Mouse (Mus musculus) urinary bladder, postnatal 10 days (tissue): ENCODE results near the gene Bcr.
"Not testable (repeated sequence)": the region's sequence is repeated elsewhere in the genome, so short reads cannot be mapped to it uniquely, and the experiment has no call there.

ENCODE experiments used
- DNase-seq: peaks from one replicate; pipeline ENCODE4 v3.0.0; 2022; ENCODE audit warnings: low spot score

Bcr gene

DNA sequence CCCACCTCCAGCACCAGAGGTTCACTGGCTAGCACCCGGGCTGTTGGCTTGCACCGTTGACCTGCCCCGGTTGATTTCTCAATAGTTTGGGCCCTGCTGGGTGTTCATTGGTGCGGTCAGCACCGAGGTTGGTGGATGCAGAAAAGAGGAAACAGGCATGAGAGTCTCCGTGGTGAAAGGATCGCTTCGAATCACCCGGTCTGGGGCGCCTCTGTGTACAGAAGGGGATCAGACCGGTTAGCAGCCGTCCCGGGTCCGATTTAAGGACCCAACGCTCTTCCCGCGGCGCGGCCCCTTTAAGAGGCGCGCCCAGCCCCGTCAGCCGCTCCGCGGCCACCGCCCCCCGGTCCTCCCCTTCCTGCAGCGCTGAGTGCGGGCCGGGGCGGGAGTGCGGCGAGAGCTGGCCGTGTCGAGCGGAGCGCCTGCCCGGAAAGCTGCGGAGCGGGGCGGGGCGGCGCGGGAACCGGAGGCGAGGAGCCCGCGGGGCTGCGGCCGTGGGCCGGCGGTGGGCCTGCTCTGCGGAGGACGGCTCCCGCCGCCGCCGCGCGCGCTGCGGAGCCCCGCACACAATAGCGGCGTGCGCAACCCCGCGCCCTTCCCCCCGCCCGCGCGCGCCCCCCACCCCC is at the start of gene Bcr:
Gene Bcr, plus strand, starts transcription at position 376 of the 626 bp plus-strand sequence.
- peak; percentile 43 for DNase-seq

DNA sequence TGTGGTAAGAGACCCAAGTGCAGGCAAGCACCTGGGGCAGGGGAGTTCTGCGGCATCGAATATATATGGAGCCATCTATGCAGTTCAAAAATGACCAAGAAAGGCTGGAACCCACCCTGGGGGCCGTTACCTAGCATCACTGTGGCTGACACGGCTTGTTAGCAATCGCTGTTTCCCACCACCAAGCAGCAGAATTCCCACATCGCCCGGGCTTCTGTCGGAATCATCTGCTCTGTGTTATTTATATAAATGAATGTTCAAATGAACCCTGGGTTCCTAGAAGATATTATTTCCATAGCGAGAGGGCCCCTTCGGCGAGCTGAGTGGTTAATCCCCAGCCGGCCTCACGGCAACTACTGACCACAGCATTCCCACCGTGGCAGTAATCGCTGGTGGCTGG is 49.7 kb upstream of the Bcr start:
- DNase-seq: no peak

DNA sequence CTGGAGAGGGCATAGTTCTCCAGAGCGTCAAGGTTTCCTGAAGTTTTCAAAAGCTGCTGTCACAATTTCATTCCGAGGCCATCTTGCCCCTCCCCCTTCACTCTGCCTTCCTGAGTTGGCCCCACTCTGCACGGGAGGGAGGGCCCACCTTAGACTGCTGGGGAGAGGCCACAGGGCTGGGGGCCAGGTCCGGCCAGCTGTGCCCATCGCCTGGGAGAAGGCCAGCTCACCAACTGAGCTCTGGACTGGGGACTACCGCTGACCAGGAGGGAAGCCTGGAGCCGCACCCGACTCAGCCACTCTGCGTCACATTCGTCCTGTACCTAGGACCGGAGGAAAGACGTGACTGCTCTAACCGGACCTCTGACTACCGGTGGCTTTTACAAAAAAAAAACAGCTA is 44.9 kb upstream of the Bcr start:
- DNase-seq: no peak

DNA sequence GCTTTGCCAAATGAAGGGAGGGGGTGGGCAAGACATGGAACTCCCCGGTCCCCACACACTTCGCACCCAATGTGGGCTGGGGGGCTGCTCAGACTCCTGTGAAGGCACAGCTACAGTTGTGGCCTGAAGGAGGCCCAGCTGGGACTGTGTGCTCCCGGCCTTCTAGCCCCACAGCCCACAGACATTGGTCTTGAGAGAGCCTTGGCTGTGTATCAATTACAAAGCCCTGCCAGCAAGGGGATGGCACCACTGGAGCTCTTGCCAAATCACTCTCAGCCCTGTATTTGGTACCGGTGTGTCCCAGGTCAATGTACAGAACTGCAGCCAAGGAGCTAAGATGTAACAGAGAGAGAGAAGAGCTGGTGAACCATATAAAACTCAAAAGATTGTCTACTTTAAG is 43.9 kb upstream of the Bcr start:
- DNase-seq: no peak

DNA sequence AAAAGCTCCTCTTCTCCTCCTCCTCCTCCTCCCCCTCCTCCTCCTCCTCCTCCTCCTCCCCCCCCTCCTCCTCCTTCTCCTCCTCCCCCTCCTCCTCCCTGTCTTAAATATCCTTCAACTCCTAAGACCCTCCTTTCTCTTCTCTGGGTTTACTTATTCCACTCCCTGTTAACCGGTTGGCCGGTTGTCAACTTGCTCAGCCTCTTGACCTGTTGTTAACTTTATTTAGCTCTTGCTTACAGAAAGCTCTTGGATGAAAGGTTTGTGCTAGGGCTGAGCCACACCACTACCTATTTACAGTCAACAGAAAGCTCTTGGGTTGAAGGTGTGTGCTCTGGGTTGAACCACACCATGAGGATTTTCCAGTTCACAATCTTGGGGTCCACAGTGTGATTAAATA is 40.1 kb upstream of the Bcr start:
- no peak for DNase-seq

DNA sequence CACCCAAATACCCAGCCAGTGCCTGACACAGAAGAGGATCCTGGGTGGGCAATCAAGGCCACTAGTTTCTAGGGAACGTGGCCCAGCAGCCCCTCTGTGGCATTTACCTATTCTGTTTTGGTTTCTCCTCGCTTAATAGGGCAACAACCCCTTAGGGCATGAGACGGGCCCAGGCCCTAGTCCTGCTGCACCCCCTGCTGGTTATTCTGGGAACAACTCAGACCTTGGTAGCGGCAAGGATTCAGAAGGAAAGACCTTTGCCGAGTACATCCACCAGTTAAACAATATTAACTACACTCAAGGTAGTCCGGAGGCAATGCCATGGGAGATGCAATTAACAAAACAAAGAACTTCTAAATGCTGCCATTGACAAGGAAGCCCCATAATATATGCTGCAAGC is 39.3 kb upstream of the Bcr start:
- no peak for DNase-seq

DNA sequence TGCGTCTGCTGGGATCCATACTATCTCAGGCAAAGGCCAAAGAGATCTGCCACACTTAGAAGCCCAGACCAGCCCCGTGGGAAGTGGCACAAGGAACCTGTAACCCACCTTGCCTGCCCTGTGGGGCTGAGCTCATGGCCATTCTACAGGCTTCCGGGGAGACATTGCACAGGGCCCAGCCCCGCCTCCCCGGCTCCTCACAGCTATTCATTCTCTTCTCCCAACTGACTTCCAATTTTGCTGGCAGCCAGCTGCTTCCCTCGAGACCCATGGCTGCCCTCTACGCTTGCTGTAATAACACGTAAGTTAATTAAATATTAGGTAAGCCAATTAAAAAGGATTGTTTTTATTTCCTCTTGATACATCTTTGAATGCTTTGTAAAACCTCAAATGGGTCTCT is 33.9 kb upstream of the Bcr start:
- DNase-seq: no peak

DNA sequence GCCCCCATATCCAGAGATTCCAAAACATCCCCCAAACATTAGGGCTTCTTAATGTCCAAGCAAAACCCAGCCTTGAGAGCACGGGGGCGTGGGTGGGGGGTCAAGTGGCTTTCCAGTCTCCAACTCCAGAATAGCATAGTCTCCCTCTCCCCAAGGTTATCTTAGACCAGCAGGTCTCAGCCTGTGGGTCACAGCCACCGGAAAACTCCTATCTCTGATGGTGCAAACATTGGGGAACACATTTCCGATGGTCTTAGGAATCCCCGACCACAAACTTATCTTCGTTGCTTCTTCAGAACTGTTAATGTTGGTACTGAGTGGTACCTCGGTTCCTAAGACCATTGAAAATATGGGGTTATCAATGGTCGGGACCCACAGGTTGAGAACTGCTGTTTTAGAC is 31.6 kb upstream of the Bcr start:
- DNase-seq: no peak

DNA sequence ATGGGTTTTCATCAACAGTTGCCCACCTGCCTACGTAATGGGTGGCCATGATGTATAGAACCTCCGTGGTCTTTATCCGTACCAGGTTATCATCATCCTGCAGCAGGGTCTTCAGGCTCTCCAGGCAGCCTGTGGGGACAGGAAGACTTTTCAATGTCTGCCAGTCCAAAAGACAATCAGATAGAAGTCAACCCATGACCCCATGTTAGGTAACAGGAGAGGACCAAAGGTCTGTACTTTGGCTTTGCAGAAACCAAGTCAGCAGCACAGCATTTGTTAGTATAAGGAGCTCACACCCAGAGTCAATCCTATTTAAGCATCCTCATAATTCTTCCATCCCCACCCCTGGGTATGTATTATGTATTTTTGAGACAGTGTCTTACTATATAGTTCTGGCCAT is 30.7 kb upstream of the Bcr start:
- DNase-seq: no peak

DNA sequence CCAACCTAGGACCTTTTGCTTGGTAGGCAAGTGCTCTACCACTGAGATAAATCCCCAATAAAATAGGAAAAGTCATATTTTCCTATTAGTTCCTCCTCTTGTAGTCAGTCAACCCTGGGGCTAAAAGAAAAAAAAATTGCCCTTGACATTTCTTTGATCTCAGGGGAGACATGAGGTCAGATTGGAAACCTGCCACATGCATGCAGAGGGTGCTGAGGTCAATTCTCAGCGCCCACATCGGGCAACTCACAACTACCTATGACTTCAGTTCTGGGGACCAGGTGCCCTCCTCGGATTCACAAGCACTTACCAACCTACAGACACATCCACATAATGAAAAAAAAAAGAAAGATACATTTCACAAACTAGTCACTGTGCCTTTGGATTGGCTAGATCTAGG is 30.2 kb upstream of the Bcr start:
- no peak for DNase-seq

DNA sequence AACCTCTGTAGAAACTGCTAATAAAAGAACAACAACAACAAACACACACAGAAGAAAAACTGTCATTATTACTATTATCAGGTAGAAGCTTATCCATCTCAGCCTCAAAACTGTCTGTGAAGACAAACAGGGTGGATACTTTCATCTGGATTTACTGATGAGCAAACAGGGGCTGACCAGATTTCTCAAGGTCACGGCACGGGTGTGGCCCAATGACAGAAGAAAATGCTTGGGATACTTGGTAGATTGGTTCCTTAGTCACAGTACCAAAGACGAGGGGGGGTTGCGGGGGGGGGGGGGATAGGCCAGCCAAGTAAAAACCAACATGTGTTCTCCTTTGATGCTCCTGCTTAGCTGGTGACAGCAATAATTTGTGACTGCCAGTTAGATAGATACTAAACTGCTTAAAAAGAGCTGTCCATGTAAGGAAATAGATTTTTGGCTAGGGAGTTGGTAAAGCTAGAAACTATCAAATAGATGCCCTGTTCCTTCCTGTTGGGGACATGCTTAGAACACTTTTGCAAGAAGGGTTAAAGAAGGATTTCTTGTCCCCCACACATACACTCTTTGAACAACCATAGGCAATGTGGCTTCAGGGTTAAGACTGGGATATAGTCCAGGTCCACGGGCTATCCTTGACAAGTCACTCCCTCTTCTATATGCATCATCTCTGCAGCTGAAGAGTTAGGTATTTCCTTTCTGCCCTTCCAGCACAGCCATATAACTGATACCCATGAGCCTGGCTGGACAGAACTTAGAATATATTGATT is 28.9 kb upstream of the Bcr start:
- DNase-seq: no peak

DNA sequence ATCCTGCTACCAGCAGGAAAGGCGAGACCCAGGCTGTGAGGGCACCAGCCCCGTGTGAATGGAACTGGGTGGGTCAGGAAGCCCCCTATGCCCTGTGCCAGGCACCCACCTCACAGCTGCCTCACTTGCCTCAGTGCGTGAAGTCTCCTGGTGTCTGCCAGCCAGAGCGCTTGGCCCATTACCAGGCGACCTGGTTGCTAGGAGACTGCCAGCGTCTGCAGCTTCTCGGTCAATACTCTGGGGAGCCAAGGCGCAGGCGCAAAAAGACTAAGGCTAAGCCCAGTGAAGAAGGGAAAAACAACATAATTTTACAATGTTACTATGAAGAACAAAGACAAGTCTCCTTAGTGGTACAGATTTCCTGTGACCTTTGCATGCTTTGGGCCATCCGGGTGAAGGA is 28.0 kb upstream of the Bcr start, which contains the start of gene Rsph14:
Gene Rsph14, minus strand, starts transcription at position 192 of the 400 bp plus-strand sequence.
- no peak for DNase-seq

DNA sequence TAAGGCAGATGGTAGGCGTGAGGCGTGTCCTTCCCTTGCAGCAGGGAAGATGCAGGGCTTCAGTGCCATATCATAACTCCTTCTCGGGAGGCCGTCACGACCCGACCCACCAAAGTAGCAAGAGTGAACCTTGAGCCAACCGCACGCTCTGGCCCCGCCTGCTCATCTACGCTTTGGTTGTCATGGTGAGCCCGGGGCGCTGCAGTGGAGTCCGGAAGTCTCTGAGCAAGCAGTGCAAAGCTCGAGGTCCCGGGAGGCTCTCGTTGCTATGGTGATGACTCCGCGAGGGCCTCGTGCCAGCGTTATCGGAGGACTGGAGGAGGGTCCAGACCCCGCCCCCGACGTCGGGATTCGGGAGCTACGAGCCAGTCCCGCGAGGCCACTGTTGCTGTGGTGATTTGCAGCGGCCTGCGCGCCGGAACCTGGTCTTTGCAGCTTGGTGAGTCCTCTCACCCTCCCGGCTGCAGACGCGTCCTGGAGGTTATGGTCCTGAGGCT is 23.5 kb upstream of the Bcr start, which contains the start of gene Rab36:
Gene Rab36, plus strand, starts transcription at position 176 of the 497 bp plus-strand sequence.
- peak; percentile 71 for DNase-seq

DNA sequence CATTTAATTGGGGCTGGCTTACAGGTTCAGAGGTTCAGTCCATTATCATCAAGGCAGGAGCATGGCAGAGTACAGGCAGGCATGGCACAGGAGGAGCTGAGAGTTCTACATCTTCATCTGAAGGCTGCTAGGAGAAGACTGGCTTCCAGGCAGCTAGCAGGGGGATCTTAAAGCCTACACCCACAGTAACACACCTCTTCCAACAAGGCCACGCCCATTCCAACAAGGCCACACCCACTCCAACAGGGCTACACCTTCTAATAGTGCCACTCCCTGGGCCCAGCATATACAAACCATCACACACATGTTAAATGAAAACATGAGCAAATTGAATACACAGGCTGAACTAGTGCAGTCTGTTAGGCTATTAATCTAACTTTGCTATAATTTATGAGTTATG is 18.3 kb upstream of the Bcr start:
- DNase-seq: not testable (repeated sequence)

DNA sequence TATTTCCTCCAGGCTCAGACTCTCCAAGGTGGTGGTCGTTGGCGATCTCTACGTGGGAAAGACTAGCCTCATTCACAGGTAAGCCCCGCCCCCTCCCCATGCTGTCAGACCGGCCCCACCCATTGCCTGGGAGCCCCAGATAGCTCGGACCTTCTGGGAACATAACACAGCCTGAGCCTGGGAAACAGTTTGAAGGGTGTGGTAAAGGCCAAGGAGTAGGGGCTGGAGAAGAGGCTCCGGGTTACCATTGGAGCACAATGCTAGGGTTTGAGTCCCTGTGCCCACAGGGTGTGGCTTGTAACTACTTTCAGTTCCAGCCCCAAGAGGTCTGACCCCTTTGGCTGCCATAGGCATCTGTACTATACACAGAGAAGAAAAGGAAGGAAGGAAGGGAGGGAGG is 15.9 kb upstream of the Bcr start:
- DNase-seq: no peak

DNA sequence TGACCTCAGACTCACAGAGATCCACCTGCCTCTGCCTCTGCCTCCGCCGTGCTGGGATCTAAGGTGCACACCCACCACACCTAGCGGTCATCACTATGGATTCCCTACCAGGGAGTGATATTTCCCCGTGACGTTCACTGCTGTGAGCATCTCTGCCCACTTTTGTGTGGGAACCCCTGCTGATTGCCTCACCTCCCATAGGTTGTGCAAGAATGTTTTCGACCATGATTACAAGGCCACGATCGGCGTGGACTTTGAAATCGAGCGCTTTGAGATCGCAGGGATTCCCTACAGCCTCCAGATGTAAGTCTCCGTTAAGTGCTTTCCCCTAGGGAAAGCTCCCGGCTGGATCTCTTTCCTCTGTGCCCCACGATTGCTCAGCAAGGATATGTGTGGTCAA is 14.6 kb upstream of the Bcr start:
- DNase-seq: no peak

DNA sequence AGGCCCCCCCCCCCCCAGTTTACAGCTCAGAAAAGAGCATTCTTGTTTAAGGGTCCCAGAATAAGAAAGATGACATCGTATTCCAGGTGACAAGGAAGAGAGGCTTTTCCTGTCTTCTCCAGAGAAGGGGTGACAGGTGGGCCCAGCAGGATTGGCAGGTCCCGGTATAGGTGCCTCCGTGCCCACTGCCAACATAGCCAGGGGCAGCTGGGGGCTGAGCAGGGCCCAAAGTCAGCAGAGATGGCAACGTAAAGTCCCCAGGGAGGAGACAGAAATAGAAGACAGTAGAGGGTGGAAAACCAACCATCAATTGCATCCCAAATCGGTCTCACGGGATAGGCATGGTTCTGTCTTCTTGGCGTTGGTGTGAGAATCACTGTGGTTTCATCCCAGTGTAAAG is 11.7 kb upstream of the Bcr start:
- DNase-seq: no peak

DNA sequence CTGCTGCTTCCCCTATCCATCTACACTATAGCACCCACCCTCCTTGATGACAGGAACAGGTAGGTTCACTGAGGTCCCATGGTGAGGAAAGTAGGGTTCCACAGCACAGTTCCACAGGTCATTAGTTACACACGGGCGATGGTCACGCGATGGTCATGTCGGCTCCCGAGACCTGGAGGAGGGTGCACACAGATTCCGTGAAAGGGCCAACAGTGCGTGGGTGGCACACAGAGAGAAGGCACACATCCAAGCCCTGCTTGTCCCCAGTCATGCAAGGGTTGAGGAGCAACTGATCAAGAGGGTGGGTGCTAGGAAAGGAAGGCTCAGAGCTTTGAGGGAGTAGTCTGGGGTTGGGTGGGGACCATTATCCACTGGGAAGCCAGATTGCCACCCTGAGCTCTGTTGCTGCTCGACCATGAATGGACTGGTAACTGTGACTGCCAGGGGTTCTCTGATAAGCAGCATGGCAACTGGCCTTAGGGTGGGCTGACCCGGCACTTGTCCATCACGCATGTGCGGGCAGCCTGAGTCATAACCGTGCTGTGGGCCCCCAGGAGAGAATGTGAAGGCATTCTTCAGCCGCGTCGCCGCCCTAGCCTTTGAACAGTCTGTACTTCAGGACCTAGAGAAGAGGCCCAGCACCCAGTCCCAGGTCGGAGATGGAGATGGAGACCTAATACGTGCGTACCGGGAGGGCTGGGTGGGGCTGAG is 8.9 kb upstream of the Bcr start:
- no peak for DNase-seq

DNA sequence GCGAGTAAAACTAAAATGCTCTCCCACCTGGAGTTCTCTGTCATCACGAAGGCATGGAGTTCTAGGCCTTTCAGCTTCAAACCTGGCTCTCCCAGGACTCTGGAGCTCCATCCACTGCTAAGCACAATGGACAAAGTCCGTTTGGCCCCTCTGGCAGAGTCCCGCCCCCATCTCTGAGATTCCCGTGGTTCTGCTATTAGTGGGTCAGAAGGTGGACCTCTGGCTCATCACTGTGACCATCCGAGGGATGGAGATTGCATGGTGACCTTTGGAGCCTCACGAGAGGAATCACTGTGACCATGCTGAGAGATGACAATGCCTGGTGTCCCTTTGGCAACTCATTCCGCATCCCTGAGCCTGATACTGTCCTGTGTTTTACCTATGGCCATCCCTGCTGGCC is 7.5 kb upstream of the Bcr start:
- no peak for DNase-seq

DNA sequence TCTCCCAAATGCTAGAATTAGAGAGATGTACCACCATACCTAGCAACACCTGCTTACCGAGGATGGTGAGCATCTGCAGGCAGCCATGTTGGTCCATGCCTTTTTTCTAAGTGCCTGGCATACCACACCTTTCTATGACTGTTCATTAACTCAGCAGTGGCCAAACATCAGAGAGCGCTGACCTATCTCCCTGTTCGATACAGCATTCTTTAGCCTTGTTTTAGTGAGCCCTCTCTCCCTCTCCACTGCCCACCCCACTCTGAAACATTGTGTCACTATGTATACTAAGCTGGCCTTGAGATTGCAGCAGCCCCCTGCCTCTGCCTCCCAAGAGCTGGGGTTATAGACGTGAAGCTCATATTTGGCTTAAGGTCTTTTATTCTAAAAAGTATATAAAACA is 6.7 kb upstream of the Bcr start:
- no peak for DNase-seq

DNA sequence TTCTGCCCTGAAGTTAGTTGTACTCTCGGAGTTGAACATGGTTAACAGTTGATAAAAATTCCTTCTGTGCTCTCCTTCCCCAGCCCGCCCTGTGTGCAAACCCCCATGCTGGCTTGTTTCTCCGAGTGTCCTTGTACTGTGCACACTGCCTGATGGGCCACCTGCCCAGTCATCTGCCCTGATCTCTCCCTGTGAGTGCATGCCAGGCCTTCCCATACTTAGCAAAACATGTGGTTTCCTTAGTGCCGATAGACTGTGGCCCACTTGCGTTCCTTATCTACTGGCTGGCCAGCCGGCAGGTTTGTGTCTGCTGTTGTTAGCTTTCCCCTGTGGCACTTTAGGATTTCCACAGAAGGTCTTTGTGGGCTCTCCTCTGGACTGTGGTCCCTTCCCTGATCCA is 6.3 kb upstream of the Bcr start:
- no peak for DNase-seq

DNA sequence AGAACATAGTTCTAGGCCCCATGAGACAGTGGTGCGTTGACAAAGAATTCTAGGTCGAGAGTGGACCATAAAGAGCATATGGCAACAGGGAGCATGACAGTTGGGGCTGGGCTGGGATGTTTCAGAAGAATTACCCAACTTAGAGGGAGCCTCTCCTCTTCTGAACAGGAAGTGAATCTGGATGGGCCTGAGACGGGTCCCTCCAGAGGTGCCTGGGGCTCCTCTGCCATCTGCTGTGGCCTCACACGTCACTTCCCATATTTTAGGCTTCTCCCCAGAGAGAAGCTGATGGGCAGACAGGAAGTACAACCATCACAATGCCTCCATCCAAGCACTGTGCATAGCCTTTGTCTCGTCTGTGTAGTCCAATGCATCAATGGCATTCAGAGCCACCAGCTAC is 4.7 kb upstream of the Bcr start:
- no peak for DNase-seq

DNA sequence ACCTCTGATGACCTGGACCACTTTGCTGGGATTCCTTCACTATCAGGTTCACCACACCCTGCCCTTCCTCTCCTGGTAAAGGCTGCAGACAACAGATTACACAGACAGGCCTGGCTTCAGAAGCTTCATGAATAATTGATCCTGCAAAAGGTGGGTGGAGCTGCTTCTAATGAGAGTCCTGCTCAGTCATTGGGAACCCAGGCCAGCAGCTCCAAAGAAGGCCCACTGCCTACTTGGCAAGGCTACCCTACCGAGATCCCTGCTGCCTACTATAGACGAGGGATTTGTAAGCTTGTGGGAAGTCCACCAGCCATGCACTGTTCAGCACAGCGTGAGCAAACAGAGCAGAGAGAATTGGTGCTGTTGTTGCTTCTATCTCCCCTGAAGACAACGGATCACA is 4.1 kb upstream of the Bcr start:
- no peak for DNase-seq
